Mouse (Mus musculus) large intestine, adult 2 months (tissue): Measurements from ENCODE around the gene Rora. TPM values are rescaled to one million over a fixed set of nuclear protein-coding genes. Genes with fewer than 3 reads are reported as not detected.

ENCODE experiments used
- DNase-seq: peaks from one replicate; pipeline ENCODE4 v3.0.0-alpha.2; 2012; ENCODE audit warnings: low read depth, low spot score
- WGBS: fragments of 180-500 bp; shearing (Covaris S2); methylation state at CpG from one replicate; pipeline ENCODE4 v1.1.7; 2018; 5-methylcytosine and 5-hydroxymethylcytosine counted together
- polyA plus RNA-seq: library from polyadenylated mRNA; depleted of rRNA; stranded (reverse); fragments of >200 nt; gene quantifications from 2 replicates; pipeline ENCODE4 v1.2.3, GENCODE M21; 2012

Gene Rora
- polyA plus RNA-seq, 1 experiment: 0.92 TPM

- no peak for DNase-seq
- WGBS: 80% methylated on average over 4 of the region's 4 CpGs
These were observed 261.1 kb downstream of the Rora start for GRCm38 (mm10) chr9:68914541-68915275.

- no peak for DNase-seq
- WGBS: 29% methylated on average over 1 of the region's 1 CpGs
These were observed 263.2 kb downstream of the Rora start for GRCm38 (mm10) chr9:68916741-68917140.

- WGBS: 92% methylated on average over 12 of the region's 12 CpGs
- no peak for DNase-seq
These were observed 269.6 kb downstream of the Rora start for GRCm38 (mm10) chr9:68923128-68923601.

GRCm38 (mm10) chr9:68926406-68926805, 272.8 kb downstream of the Rora start:
- no peak for DNase-seq
- 91% methylated on average over 6 of the region's 6 CpGs for WGBS

DNA sequence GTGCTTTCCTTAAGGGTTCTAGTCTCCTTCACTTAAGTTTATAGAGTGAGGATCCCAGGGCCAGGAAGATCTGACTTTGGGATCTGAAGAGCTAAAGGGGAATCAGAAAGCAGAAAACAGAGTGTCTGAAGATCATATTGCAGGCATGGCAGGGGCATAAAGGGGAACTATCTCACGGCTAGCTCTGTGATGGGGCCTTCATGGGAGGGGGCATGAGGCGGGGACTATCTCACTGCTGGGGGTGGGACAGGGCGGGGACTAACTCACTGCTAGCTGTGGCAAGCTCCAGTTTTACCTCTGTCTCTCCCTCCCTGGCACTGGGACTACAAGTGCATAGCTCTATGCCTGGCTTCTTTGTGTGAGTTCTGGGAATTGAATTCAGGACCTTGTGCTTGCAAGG, 279.6 kb downstream of the Rora start:
- no peak for DNase-seq
- WGBS: 40% methylated on average over 3 of the region's 3 CpGs

- DNase-seq: no peak
- 82% methylated on average over 4 of the region's 4 CpGs for WGBS
These were observed 280.7 kb downstream of the Rora start for GRCm38 (mm10) chr9:68934238-68934637.

GRCm38 (mm10) chr9:68935611-68936010, 282.0 kb downstream of the Rora start:
- WGBS: 86% methylated on average over 11 of the region's 11 CpGs
- DNase-seq: no peak

DNA sequence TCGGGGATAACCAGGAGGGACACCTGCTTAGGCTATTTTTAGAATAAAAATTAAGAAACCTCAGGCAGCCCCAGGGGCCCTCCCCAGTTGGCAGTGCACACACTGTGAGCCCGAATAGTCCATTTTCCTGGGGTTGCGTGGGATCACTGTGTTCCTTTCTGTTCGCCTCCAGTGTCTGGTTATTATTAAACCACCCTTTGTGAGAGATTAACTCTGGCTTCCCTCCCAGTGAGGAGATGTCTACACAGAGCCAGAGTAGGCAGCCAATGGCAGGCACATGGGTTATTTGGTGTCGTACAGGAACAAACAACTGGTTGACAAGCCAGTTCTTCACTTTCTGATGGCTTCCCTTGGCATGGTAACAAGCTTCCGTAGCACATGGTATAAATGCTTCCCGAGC, 287.5 kb downstream of the Rora start:
- DNase-seq: no peak
- 50% methylated on average over 7 of the region's 7 CpGs for WGBS

GRCm38 (mm10) chr9:68942595-68943011, 289.0 kb downstream of the Rora start:
- DNase-seq: no peak
- 77% methylated on average over 4 of the region's 4 CpGs for WGBS

GRCm38 (mm10) chr9:68944026-68944425, 290.4 kb downstream of the Rora start:
- no peak for DNase-seq
- WGBS: 87% methylated on average over 3 of the region's 3 CpGs

GRCm38 (mm10) chr9:68947707-68948106, 294.1 kb downstream of the Rora start:
- WGBS: 49% methylated on average over 6 of the region's 6 CpGs

GRCm38 (mm10) chr9:68948141-68948540, 294.6 kb downstream of the Rora start:
- DNase-seq: no peak
- 79% methylated on average over 3 of the region's 3 CpGs for WGBS

More at GRCm38 (mm10) chr9:68947707-68948106, 294.1 kb downstream of the Rora start:
- no peak for DNase-seq

GRCm38 (mm10) chr9:68956210-68956874, 302.8 kb downstream of the Rora start:
- WGBS: 18% methylated on average over 12 of the region's 12 CpGs
- DNase-seq: peak; percentile 27

GRCm38 (mm10) chr9:68956938-68957573, 303.5 kb downstream of the Rora start:
- no peak for DNase-seq
- 56% methylated on average over 5 of the region's 5 CpGs for WGBS

DNA sequence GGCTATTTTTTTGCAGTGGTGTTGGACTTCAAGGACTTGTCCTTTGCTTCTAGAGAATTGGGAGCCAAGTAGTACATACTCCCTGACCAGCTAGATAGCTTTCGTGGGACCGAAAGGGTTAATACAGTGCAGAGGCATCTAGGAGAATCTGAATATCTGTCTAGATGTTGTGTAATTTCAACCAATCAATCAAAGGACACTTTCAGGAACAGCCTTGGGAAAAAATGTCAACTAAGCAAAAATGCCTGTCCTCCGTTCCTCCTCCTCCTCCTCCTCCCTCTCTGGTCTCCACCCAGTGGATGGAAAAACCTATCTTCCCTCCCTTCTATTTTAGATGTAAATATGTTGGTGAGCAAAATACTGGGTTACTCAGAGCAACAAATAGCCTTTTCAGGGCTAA, 304.2 kb downstream of the Rora start:
- DNase-seq: no peak
- WGBS: 93% methylated on average over 3 of the region's 3 CpGs

DNA sequence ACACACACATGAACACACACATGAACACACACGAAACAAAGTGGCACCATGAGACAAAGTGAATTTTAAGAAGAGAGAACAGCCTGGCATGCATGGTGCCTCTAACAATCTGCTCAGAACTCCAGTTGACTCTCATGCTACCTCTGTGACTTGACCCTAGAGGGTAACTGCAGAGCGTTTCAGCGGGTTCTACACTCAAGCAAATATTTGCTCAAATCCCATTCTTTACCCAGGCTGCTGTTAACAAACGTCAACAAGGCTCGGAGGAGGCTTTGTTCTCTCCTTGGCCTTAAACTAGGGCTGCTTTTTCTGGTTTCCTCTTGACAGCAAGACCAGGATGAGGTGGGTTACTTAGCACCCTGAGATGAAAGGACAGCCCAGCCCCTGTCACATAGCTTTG, 305.3 kb downstream of the Rora start:
- no peak for DNase-seq
- 50% methylated on average over 5 of the region's 5 CpGs for WGBS

DNA sequence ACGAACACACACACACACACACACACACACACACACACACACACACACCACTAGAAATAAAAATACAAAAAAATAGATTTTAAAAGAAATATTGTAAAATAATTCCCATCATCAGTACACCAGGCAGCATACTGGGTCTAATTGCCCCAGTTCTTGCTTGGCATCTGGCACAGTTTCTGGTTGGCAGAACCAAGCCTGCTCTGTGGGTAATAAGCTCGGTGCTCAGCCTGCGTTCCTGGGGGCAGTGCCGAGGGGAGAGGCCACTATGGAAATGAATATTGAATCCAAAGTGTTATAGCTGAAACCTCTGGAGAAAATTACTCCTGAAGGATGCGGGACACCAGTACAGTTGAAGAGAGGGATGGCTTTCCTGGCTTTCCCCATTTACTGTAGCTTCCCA, 310.3 kb downstream of the Rora start:
- DNase-seq: no peak
- 92% methylated on average over 5 of the region's 5 CpGs for WGBS

GRCm38 (mm10) chr9:68966540-68966939, 313.0 kb downstream of the Rora start:
- 56% methylated on average over 13 of the region's 13 CpGs for WGBS
- DNase-seq: no peak

DNA sequence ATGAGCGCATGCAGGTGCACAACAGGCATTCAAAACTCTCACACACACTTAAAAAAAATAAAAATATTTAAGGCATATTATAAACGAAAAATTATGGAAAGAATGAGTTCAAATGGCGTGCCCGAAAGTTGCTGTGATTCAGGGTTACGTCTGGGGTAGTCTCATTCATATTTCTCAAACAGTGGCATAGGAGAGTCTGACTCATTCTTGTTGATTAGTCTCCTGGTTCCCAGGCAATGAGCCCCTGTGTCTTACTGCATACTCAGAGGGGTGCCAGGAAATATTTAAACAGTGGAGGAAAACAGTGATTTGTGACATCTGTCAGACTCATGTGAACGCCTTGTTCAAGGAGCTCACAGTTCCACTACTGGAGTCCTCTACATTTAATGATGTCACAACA, 316.5 kb downstream of the Rora start:
- 80% methylated on average over 6 of the region's 6 CpGs for WGBS
- no peak for DNase-seq

DNA sequence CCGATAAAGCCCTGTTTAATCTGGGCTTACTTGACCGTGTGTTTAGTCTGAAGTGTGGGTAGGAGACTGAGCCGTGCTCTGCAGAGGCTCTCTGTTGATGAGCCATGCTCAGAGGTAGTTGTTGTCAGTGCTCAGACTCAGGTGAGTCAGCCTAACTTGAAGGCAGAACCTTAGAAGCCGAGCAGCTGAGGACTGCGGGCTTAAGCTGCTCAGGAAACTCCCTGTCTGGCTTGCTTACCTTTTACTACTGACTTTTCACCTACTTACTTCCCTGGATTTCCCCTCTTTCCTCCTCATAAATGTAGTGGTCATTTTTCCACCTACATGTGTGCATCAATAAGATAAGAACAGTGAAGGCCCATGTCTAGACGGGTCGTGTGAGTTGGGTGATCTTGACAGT, 318.7 kb downstream of the Rora start:
- no peak for DNase-seq
- 57% methylated on average over 7 of the region's 7 CpGs for WGBS

- no peak for DNase-seq
- WGBS: 73% methylated on average over 2 of the region's 2 CpGs
These were observed 320.9 kb downstream of the Rora start for GRCm38 (mm10) chr9:68974517-68974916.
